Mouse (Mus musculus): Measurements from ENCODE around the gene Cxcl12. TPM values are rescaled to one million over a fixed set of nuclear protein-coding genes. Genes with fewer than 3 reads are reported as not detected.

Gene Cxcl12
- total and polyA plus RNA-seq, 3 experiments, result 0.11 TPM; not detected in 2

DNA sequence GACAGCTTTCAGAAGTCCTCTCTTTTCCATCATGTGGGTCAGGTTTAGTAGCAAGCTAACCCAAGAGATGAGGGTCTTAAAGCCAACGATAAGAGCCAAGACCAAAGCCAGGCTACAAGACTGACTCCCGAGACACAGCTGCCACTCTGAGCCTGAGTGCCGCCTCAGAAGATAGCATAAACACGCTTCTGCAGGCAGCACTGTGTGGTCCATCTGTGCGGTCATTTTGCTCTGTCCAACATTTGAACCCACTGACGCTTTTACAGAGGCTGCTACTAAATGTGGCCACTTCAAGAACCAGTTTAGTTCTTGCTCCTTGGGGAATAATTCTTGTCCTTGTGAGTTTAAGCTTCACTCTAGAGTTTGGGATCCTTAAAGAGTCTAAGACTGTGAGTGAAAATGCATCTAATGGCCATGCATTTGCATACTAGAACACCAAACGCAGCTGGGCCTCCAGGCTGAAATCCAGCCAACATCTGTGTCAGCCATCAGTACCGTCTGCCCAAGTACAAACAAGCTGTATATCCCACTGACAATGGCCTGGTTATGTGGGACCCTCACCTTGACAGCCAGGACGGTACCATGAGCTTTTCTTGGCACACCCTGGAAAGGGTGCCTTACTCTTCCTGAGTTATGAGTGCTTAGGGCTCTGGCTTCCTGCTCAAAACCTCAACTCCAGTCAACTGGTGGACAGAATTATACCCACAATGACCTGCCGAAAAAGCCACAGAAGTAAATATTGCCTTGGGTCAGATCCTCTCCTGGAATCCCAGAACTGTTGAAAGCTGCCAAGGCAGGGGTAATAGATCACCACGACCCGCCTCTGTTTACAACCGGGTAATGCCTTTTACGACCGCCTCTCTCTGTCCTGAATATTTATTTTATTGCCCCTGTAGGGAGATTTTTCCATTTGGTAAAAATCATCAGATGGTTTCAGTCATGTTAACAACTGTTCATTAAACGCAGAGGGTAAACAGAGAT lies 8.3 kb upstream of the Cxcl12 start:
- Histone ChIP-seq H3K9me3 (replicated peaks) (peaks cover 57% of the 10 kb centered on the region), H3K36me3 (replicated peaks) (no peaks in the 10 kb centered on the region), H3K27me3 (ENCODE audit: insufficient read depth, low read length) (no peaks in the 10 kb centered on the region), H3K4me1 (ENCODE audit: insufficient read depth, low read depth, low read length) (no peaks in the 10 kb centered on the region), H3K4me3 (ENCODE audit: low read depth, low read length) (no peak overlapping the region)
- DNase-seq (ENCODE audit: low spot score) (no peak), ATAC-seq (ENCODE audit: extremely low read depth, insufficient number of reproducible peaks, low FRiP score, poor library complexity, severe bottlenecking) (no peak)
- TF ChIP-seq GATA1 (IDR thresholded peaks at IDR 0.05; ENCODE audit: borderline replicate concordance, low read length) (no peak), CTCF (IDR thresholded peaks at IDR 0.05; ENCODE audit: low read depth, low read length) (no peak), TAL1 (conservative IDR thresholded peaks at IDR 0.05; ENCODE audit: low read depth, low read length) (no peak), GATA2 (IDR thresholded peaks at IDR 0.05; ENCODE audit: borderline replicate concordance, low read depth, low read length) (no peak), POLR2AphosphoS5 (IDR thresholded peaks at IDR 0.05; ENCODE audit: insufficient replicate concordance, low read depth, low read length) (no peak)

DNA sequence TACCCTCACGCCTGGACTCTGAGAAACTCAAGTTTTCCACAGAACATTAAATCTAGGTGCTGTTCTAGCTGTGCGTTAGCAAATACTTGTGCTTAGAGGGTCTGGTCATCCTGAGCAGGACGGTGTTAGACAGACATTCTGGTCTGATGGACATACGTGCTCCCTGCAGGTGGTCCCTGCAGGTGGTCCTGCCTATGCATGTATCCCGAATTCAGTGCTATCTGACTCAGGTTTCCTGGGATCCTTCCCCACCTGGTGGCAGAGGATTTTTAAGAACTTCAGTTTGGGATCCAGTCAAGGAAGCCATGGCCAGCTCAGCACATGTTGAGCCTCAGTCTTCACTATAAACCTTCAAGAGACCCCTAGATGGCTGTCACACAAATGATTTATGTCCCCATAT lies 4.8 kb upstream of the Cxcl12 start:
- no peak for TF ChIP-seq POLR2AphosphoS5 (IDR thresholded peaks at IDR 0.05; ENCODE audit: insufficient replicate concordance, low read depth, low read length)
- TF ChIP-seq GATA2 (IDR thresholded peaks at IDR 0.05; ENCODE audit: borderline replicate concordance, low read depth, low read length), result no peak
- no peak for TF ChIP-seq GATA1 (IDR thresholded peaks at IDR 0.05; ENCODE audit: borderline replicate concordance, low read length)
- TF ChIP-seq CTCF (IDR thresholded peaks at IDR 0.05; ENCODE audit: low read depth, low read length), result no peak
- no peak for TF ChIP-seq TAL1 (conservative IDR thresholded peaks at IDR 0.05; ENCODE audit: low read depth, low read length)

DNA sequence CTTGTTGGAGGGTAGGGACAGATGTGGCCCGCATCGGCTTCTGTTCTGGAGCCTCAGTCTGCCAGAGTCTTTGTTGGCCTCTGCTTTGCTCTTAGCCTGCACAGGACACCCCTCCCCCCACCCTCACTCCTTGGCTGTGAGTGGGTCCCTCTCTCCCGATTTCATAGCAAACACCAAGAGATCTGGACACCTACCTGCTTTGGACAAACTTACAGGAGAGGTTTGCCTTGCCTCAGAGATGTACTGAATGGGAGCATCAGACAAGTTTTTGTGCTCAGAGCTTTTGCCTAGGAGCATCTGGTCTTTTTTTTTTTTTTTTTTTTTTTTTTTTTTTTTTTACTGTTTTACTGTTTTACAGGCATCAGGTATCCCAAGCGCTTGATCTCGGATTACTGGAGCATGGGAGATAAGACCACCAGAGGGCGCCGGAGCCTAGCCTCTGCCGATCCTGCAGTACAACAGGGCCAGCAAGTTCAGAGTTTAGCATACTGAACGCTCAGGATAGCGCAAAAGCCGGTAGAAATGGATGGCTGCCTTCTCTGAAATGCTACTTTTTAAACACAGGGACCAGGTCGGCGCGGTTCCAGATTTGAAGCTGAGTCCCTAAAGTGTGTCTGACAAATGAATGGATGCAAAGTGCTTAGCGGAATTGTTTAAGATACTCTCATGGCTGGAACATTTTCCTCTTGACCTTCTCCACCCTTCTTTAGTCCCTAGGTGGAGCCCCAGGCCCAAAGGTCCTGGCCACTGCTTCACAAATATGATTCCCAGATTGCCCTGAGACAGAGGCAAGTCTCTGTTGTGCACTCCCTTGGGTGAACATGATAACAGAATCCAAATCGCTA lies 1.5 kb upstream of the Cxcl12 start:
- peaks cover 77% of the 10 kb centered on the region for H3K9me3 ChIP-seq (replicated peaks)
- no peaks in the 10 kb centered on the region for H3K4me1 ChIP-seq (ENCODE audit: insufficient read depth, low read depth, low read length)
- no peak overlapping the region for H3K4me3 ChIP-seq (ENCODE audit: low read depth, low read length)
- DNase-seq (ENCODE audit: low spot score), result no peak
- ATAC-seq (ENCODE audit: extremely low read depth, insufficient number of reproducible peaks, low FRiP score, poor library complexity, severe bottlenecking), result no peak
- no peak for TF ChIP-seq GATA2 (IDR thresholded peaks at IDR 0.05; ENCODE audit: borderline replicate concordance, low read depth, low read length)
- H3K36me3 ChIP-seq (replicated peaks), result no peaks in the 10 kb centered on the region
- no peaks in the 10 kb centered on the region; the same call in 1 of the 2 replicates for H3K27me3 ChIP-seq (ENCODE audit: insufficient read depth, low read length)

More for the DNA sequence above, 4.8 kb upstream of the Cxcl12 start:
- Histone ChIP-seq H3K4me1 (ENCODE audit: insufficient read depth, low read depth, low read length) (no peaks in the 10 kb centered on the region), H3K27me3 (ENCODE audit: insufficient read depth, low read length) (no peaks in the 10 kb centered on the region), H3K9me3 (replicated peaks) (peaks cover 67% of the 10 kb centered on the region), H3K36me3 (replicated peaks) (no peaks in the 10 kb centered on the region), H3K4me3 (ENCODE audit: low read depth, low read length) (no peak overlapping the region)
- ATAC-seq (ENCODE audit: extremely low read depth, insufficient number of reproducible peaks, low FRiP score, poor library complexity, severe bottlenecking), result no peak
- no peak for DNase-seq (ENCODE audit: low spot score)

DNA sequence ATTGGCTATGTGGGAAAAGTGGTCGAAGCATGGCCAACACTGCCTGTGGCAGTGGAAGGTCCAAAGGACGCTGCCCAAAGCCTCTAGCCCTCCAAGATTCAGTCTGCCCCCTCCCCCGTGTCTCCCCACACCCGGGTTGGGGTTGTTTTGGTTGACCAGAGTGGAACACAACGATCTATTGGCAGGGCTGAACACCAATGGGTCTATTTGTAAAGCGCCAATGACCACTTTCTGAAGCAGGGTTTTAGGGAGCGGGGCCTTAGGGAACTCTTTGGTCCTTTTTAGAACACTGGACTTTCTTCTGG lies 957 bp upstream of the Cxcl12 start:
- Histone ChIP-seq H3K36me3 (replicated peaks) (no peaks in the 10 kb centered on the region), H3K4me1 (ENCODE audit: insufficient read depth, low read depth, low read length) (no peaks in the 10 kb centered on the region), H3K4me3 (ENCODE audit: low read depth, low read length) (no peak overlapping the region), H3K9me3 (replicated peaks) (peaks cover 77% of the 10 kb centered on the region), H3K27me3 (ENCODE audit: insufficient read depth, low read length) (no peaks in the 10 kb centered on the region; the same call in 1 of the 2 replicates)
- DNase-seq (ENCODE audit: low spot score) (no peak), ATAC-seq (ENCODE audit: extremely low read depth, insufficient number of reproducible peaks, low FRiP score, poor library complexity, severe bottlenecking) (no peak)
- TF ChIP-seq POLR2AphosphoS5 (IDR thresholded peaks at IDR 0.05; ENCODE audit: insufficient replicate concordance, low read depth, low read length), result no peak
- no peak for TF ChIP-seq TAL1 (conservative IDR thresholded peaks at IDR 0.05; ENCODE audit: low read depth, low read length)
- no peak for TF ChIP-seq CTCF (IDR thresholded peaks at IDR 0.05; ENCODE audit: low read depth, low read length)
- no peak for TF ChIP-seq GATA1 (IDR thresholded peaks at IDR 0.05; ENCODE audit: borderline replicate concordance, low read length)
- TF ChIP-seq GATA2 (IDR thresholded peaks at IDR 0.05; ENCODE audit: borderline replicate concordance, low read depth, low read length), result no peak

DNA sequence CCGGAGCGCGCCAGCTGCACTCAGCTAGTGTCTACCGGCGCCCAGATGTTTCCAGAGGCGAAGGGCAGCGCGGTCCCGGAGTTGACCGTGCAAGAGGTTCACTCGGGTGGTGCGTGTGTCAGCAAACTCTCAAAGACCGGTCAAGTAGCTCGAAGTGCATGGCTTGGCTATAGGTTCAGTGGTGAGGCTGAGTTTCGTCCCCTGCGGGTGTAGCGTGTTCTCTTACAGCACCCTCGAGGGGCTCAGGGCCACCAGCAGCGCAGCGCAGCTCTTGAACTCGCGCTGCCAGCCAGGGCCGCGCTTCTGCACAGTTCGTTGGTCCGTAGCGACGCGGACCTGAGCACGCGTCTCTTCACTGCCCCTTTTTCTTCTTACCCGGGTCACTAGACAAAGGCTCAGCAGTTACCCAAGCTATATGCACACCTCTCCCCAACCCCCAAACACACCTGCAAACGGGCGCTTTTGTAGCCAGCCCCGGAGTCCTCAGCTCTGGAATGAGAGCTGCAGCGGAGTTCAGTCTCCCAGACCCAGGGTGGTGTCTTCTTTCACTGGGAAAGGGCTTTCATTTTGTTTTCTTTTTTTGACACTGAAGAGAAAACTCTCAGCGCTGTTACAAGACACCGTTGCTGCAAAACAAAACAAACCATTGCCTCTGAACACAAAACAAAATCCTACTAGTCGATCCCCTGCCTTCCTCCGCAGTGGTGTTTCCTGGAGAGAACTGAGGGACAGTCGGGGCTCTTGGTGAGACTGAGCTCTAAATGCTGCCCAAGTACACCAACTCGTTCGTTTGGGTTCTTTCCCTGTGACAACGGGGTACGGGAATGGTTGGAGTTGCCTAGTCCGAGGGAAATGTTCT lies 945 bp downstream of the Cxcl12 start:
- Histone ChIP-seq H3K4me3 (ENCODE audit: low read depth, low read length) (peak overlapping the region; percentile 27; the same call in 1 of the 2 replicates), H3K4me1 (ENCODE audit: insufficient read depth, low read depth, low read length) (no peaks in the 10 kb centered on the region), H3K9me3 (replicated peaks) (peaks cover 81% of the 10 kb centered on the region), H3K36me3 (replicated peaks) (no peaks in the 10 kb centered on the region), H3K27me3 (ENCODE audit: insufficient read depth, low read length) (no peaks in the 10 kb centered on the region; the same call in 1 of the 2 replicates)
- no peak for DNase-seq (ENCODE audit: low spot score)
- no peak for TF ChIP-seq GATA1 (IDR thresholded peaks at IDR 0.05; ENCODE audit: borderline replicate concordance, low read length)
- no peak for TF ChIP-seq POLR2AphosphoS5 (IDR thresholded peaks at IDR 0.05; ENCODE audit: insufficient replicate concordance, low read depth, low read length)
- no peak for TF ChIP-seq CTCF (IDR thresholded peaks at IDR 0.05; ENCODE audit: low read depth, low read length)
- no peak for TF ChIP-seq TAL1 (conservative IDR thresholded peaks at IDR 0.05; ENCODE audit: low read depth, low read length)
- TF ChIP-seq GATA2 (IDR thresholded peaks at IDR 0.05; ENCODE audit: borderline replicate concordance, low read depth, low read length), result no peak
- no peak for ATAC-seq (ENCODE audit: extremely low read depth, insufficient number of reproducible peaks, low FRiP score, poor library complexity, severe bottlenecking)

Measured in G1E (cell line).